In the genomic region with DNA sequence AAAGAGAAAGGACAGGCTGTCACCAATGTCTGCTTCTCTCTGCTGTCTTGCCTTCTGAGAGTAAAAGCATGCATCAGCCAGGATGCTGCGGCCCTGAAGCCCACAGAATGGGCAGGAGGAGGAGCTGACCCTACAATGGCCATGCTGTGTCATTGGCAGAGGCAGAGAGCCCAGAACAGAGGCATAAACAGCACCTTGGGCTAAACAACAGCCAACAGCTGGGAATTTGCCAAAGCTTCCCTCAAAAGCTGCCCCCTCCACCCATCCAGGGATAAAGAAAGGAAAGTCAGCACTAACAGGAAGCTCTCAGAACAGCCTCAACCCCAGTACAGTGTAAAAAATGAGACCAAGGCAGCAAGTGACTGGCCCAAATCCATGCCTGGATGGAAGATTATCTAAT, we compare ENCODE assay signal across 14 mouse cellular contexts. TPM values are rescaled to one million over a fixed set of nuclear protein-coding genes. Genes with fewer than 3 reads are reported as not detected.
DNase-seq lines count a peak whose midpoint lies in the region; ATAC-seq lines count a peak whose summit lies in the region.
"Had no signal": no experiment of that assay in that cellular context is flagged by ENCODE, and none has a peak within 500 bp of the region (broad histone marks: within the 10 kb centered on the region; RNA-seq: fewer than 3 reads in every experiment).

No protein-coding gene starts in this region.

- H3K4me2 ChIP-seq in lung, embryonic 16.5 days (ENCODE audit: low read depth, low read length), result no peak overlapping the region
- H3K4me2 ChIP-seq: neural tube, embryonic 12.5 days had no signal

- no peaks in the 10 kb centered on the region for H3K27me3 ChIP-seq in lung, embryonic 16.5 days (ENCODE audit: control insufficient read depth, insufficient read depth, low read depth, low read length)
- H3K27me3 ChIP-seq: CH12.LX had no signal

- no peak overlapping the region for H3K27ac ChIP-seq in lung, embryonic 16.5 days (ENCODE audit: low read length)
- H3K27ac ChIP-seq: liver, embryonic 14.5 days; neural tube, embryonic 12.5 days had no signal

- no peaks in the 10 kb centered on the region for H3K36me3 ChIP-seq in lung, embryonic 16.5 days (ENCODE audit: control insufficient read depth, insufficient read depth, low read length)
- H3K36me3 ChIP-seq: neural tube, embryonic 12.5 days had no signal

- H3K9ac ChIP-seq in lung, embryonic 16.5 days (ENCODE audit: low read length), result no peak overlapping the region
- H3K9ac ChIP-seq: liver, embryonic 14.5 days; neural tube, embryonic 12.5 days had no signal

- DNase-seq in cerebellum, adult 9-10 months, result peak; percentile 23
- no peak for DNase-seq in cerebellum, adult 11 months
- peak; percentile 56 for DNase-seq in layer of hippocampus, adult 11-12 months (ENCODE audit: low spot score)
- no peak for DNase-seq in layer of hippocampus, adult 9-10 months (ENCODE audit: low spot score)
- DNase-seq in adipocyte (ENCODE audit: low spot score), result peak; percentile 17
- no peak for DNase-seq in embryo, embryonic 11 days
- DNase-seq: gastrocnemius, postnatal 10 days; heart, postnatal 10 days; thymus, postnatal 14 days had no signal

- H3K9me3 ChIP-seq in lung, embryonic 16.5 days (ENCODE audit: control insufficient read depth, low read length), result no peaks in the 10 kb centered on the region
- H3K9me3 ChIP-seq: neural tube, embryonic 12.5 days had no signal

- ATAC-seq in lung, embryonic 16.5 days (ENCODE audit: low read depth), result peak; percentile 56
- ATAC-seq in erythroid progenitor cell, adult 5-6 weeks (replicated peaks; ENCODE audit: low FRiP score, poor library complexity, severe bottlenecking), result no peak

- H3K4me1 ChIP-seq in lung, embryonic 16.5 days (replicated peaks; ENCODE audit: control insufficient read depth, insufficient read depth, low read length), result no peaks in the 10 kb centered on the region; the same call in 1 of the 2 replicates
- H3K4me1 ChIP-seq: neural tube, embryonic 12.5 days had no signal

- H3K4me3 ChIP-seq in lung, embryonic 16.5 days (ENCODE audit: low read length), result no peak overlapping the region
- H3K4me3 ChIP-seq: neural tube, embryonic 12.5 days had no signal

- 29% methylated on average over 1 of the region's 1 CpGs for WGBS in lung, embryonic 16.5 days

RNA-seq across cellular contexts. Expression of a gene that starts 6.3 kb away (rescaled TPM):
- polyA plus RNA-seq in lung, embryonic 16.5 days (2015; fragmentation: Nextera tagmentation; extraction: Ambion mirVana), result 3.4 and 3.9 TPM in 2 replicates
- not detected in 2 replicates for total RNA-seq in erythroid progenitor cell, adult 5-6 weeks (2015; ENCODE audit: low replicate concordance)
- total RNA-seq in erythroid progenitor cell, adult 5-6 weeks (2017; ENCODE audit: low replicate concordance), result not detected in 2 replicates
- polyA plus RNA-seq: liver, embryonic 14.5 days had no signal

Comparison
In these comparisons a context has a peak if more than half of its experiments do, and no peak if none do; other contexts are left out.
1. DNase-seq: peak in cerebellum, adult 9-10 months (single experiment), layer of hippocampus, adult 11-12 months (single experiment) and adipocyte (single experiment); none in cerebellum, adult 11 months (single experiment), layer of hippocampus, adult 9-10 months (single experiment) and embryo, embryonic 11 days (single experiment).